Mouse (Mus musculus) embryo, embryonic 11.5 days (tissue): Measurements from ENCODE around the gene Zmiz1.

Source experiments
- DNase-seq: peaks from one replicate; pipeline ENCODE4 v3.0.0-alpha.2; 2012; ENCODE audit warnings: low read depth, low spot score

Zmiz1 gene

DNA sequence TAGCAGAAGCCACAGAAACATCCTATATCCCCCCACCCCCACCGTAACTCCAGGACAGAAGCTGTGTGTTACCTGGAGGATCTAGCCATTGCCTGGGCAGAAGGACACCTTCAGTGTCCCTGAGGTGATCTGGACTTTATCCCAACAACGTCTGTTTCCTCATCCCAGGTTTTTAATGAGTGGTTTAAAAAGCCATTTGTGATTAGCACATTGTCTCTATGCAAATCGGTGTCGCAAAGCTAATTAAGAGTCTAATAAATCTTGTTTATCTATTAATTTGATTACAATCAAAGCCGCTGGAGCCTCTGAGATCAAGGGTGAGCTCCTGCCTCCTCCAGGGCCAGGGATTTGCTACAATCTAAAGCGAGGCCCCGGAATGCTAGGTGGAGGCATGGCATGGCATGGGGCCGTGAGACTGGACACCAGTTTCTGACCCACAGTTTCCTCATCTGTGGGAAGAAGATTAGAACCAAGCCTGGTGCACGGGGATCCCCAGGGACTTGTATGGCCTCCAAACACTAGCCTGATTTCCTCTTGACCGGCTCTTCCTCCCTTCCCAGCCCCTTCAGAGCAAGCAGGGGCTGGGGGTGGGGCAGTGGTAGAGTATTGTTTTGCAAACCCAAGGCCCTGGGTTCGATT, 180.3 kb downstream of the Zmiz1 start:
- no peak for DNase-seq

DNA sequence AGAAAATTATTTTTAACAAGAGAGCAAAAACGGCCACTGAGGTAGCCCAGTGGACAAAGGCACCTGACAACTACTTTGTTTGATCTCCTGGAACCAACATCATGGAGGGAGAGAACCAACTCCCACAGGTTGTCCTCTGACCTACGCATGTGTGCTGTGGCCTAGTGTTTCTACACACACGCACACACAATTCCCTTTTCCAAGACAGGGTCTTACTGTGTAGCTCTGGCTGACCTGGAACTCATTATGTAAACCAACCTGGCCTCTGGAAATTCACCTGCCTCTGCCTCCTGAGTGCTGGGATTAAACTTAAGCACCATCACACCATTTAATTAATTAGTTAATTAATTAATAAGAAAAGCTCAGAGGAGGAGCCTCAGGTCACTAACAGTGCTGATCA, 181.0 kb downstream of the Zmiz1 start:
- no peak for DNase-seq

- no peak for DNase-seq
Observed at GRCm38 (mm10) chr14:25640421-25641056, 181.6 kb downstream of the Zmiz1 start.

DNA sequence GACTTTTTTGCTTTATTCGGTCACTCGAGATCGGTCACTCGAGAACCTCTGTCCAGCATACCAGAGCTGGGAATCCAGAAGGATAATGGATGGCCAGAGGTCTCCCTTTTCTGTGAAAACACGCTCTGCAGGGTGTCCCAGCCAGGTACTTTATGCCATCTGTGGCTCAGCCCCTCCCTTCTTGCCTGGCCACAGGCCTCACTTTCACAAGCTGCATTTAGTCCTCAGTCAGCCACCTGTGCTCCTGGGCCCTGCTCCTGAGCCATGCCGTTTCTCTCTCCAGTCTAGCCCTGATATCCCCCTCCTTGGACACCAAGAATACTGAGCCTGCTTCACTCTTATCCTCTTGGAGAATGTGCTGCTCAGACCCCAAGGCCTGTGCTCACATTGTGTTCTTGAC, 182.1 kb downstream of the Zmiz1 start:
- DNase-seq, result no peak

DNA sequence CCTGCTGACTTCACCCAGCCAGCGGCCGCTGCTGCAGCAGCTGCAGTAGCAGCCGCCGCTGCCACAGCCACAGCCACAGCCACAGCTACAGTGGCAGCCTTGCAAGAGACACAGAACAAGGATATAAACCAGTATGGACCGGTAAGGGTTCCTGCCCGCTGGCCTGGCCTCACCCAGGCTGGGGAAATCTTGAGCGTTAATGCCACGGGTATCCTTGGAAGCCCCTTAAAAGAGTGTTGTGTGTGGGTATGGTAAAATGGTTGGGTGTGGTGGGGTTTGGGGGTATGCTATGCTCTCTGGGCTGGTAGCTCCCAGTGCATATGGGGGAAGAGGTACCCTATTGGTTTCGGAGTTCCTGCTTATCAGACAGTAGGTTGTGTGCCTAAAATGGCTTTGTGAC, 186.7 kb downstream of the Zmiz1 start:
- DNase-seq, result no peak

DNA sequence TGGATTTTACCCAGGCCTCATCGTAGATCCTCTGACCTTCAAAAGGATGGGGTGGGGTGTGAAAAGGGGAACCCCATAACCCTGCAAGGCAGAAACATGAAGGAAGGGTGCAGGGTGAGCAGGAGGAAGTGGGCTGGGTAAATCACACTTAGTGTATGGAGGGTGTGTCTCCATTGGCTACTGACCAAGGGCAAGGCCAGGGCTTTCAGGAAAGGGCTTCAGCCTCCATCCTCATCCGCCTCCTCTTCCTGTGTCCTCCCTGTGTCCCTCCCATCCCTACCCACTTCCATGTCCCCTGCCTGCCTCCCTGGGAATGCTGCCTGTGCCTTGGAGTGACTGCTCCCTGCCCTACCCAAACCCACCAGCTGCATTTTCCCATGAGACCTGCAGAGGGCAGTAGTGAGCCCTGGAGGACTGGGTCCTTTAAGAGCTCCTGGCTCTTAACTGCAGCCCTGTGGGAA, 187.2 kb downstream of the Zmiz1 start:
- peak; percentile 54 for DNase-seq

DNA sequence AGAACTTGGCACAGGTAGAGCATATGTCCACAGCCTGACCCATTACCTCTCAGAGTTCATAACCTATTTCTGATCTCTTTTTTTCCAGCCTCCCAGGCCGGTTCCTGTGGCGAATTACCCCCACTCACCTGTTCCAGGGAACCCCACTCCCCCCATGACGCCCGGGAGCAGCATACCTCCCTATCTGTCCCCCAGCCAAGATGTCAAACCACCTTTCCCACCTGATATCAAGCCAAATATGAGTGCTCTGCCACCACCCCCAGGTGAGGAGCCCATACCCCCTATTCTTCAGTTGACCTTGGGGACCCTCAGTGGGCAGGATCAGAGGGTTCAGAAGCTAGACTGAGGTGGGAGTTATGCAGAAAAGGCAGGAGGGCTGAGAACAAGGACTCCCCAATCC, 192.1 kb downstream of the Zmiz1 start:
- no peak for DNase-seq

GRCm38 (mm10) chr14:25651905-25652304, 192.9 kb downstream of the Zmiz1 start:
- no peak for DNase-seq

DNA sequence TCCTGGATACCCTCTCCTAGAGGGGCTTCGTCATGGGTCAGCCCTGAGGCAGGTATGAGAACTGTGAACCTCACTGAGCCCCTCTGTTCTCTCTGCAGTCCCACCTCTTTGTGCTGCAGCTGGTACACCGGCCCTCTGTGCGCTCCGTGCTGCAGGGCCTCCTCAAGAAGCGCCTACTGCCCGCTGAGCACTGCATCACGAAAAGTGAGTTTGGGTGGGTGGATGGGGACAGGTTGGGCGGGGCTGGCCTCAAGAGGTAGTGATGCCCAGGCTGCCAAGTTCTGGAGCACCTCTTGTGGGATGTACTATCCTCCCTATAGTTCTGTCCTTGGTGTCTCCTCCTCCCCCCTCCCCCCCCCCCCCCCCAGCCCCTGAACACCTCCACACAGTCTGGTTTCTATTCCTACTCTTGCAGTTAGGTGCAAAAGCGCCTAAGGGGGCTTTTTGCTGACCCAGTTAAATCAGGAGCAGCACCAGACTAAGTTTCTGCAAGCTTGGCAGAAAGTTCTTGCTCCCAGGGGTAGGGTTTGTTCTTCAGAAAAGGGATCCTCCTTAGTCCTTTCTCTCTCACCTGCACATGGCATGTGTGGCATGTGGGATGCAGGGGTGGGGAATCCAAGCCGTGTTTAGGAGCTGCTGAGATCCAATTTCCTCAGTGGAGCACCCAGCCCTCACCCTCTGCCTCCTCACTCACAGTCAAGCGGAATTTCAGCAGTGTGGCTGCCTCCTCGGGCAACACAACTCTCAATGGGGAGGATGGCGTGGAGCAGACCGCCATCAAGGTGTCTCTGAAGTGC, 195.6 kb downstream of the Zmiz1 start:
- DNase-seq, result no peak

- DNase-seq, result no peak
Observed at GRCm38 (mm10) chr14:25660661-25661060, 201.7 kb downstream of the Zmiz1 start.

DNA sequence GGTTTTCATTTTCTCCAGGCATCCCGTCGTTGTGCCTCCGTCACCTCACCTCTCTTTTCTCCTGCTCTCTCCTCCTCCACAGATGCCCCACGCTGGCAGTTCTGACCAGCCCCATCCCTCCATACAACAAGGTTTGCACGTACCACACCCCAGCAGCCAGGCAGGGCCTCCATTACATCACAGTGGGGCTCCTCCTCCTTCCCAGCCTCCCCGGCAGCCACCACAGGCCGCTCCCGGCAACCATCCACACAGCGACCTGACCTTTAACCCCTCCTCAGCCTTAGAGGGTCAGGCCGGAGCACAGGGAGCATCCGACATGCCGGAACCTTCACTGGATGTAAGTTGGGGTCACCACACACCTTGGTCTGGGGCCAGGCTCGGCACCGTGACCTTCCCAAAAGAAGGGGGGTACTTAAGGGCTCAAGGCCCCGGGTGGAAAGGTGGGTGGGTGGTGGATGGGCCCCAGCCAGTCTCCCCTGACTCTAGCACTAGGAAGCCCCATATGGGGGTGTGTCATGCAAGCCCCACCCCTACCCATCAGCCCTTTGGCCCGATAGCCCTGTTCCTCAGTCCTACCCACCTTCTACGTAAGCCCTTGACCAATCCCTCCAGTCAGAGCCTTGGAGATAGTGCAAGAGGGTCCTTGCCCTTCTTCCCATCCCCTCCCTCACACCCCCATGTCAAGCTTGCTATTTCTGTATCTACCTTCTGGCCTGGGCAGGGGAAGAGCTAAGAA, 202.4 kb downstream of the Zmiz1 start:
- DNase-seq, result no peak

DNA sequence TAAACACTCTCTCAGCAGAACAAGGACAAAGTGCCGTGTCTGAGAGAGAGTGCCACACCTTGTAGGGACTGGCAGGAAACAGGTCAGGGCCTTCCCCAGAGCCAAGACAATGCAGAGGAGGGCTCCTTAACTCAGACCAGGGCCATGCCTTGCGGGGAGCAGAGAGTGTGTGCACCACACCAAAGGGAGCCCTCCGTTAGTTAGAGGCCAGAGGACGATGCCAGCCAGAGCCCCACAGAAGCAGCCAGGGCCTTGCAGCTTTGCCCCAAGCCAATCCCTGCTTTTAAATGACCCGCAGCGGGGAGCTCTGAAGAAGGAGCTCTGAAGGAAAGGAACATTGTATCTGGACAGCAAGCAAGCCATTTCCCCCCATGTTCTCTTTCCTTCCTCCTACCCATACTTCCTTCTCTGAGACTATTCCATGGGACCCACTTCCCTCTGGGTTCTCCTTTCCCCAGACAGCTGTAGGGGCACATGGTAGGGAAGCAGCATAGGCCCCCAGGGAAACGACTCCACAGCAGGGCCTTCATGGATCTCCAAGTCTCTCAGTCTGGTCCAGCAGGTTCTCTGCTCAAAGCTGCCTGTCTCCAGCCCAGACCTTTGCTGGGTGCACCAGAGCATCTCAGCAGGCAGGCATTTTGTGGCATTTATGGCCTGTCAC, 204.8 kb downstream of the Zmiz1 start:
- no peak for DNase-seq

DNA sequence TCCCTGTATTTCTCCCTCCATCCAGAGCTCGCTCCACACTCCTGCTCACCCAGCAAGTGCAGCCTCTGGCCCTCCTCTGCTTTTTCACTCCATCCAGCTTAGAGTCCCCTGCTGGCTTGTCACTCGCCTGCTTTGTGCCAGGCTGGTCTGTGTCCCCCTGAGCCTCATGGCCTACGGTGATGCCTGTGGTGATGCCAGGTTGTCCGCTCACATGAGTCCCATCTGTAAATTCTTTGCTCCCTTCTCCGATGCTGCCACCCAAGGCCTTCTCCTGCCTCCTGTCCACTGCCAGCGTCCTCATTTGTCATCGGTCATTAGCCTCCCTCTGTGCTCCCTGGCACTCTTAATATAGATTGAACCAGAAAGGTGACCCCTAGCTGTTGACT, 205.3 kb downstream of the Zmiz1 start:
- no peak for DNase-seq

DNA sequence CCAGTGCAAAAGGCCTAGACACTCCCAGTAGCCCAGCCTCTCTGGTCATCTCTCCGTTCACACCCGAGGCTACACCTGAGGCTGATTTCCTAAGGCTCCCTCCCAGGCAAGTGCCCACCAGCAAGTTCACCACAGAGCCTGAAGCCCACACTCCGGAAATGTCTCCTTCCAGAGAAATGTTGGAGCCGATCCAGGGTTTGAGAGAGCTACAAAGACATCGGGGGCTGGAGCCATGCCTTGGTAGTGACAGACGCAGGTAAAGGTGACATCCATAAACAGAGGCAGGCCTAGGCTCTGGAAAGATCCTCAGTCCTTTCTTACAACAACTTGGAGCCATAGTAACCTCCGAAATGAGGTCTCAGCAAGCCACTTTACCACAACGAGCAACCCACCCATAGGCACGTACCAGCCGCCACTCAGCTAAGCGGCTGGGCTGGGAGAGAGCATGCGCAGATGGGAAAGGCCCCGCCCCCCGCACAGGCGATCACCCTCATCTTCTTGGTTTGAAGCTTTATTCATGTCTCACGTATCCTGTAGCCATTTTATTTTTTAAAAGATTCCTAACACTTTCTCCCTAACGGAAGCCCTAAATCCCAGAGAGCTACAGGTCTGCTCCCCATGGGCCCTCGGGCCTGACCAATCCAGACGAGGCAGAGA, 206.5 kb downstream of the Zmiz1 start:
- no peak for DNase-seq

DNA sequence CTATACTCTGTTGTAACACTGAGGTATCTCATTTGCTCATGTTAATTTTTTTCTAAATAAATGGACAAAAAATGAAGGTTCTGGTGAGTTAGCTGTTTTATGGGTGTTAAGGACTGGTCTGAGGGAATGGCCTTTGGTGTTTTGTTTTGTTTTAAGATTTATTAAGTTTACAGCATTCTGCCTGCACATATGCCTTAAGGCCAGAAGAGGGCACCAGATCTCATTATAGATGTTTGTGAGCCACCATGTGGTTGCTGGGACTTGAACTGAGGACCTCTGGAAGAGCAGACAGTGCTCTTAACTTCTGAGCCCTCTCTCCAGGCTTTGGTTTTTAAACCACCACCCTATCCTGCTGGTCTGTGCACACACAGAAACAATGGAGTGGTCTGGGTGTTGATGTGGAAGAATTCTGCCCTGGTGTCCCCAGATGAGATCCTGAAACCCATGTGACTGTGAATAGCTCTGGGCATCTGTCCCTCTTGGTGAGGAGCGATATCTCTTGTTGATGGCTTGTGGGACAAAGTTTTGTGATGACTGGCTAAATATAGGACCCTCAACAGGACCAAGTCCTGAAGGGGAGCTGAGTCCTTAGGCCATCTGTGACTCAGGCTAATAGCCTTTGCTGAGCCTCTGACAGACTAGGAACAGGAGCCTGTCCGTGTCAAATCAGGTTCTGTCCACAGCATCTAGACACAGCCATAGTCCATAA, 207.8 kb downstream of the Zmiz1 start:
- DNase-seq, result no peak

- no peak for DNase-seq
Observed at GRCm38 (mm10) chr14:25667587-25667986, 208.6 kb downstream of the Zmiz1 start.

DNA sequence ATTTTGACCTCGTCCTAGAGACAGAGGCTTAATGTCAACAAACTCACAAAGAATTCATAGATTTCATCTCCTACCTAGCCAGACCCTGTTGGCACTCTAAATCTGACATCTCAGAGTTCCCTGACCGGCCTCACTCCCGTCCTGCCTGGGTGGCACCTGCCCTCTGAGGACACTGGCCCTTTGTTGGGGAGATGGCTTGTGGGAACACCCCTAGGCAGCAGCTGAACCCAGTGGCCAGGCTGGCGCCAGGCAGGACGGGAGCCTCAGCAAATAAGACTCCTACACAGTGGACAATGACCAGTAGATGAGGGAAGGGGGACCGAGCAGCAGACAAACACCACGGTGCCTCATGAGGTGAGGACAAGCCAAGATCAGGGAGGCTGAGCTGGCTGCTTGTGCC, 220.6 kb downstream of the Zmiz1 start:
- DNase-seq, result no peak

DNA sequence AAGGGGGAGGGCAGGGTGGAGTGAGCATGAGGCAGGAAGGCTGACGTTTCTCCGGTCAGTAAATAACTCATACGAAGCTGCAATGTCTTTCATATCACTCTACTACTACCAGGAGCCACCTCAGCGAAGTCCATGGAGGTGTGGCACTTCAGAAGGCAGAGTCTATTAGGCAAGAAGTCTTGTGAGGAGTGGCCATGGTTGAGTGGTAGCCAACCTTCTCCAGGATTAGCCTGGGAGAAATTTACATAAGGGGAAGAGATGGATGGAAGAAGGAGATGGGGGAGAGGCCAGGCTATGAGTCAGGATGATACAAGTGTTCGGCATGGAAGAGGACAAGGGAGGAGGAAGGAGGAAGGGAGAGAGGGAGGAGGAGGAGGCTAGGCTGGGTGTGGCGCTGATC, 223.0 kb downstream of the Zmiz1 start:
- no peak for DNase-seq

DNA sequence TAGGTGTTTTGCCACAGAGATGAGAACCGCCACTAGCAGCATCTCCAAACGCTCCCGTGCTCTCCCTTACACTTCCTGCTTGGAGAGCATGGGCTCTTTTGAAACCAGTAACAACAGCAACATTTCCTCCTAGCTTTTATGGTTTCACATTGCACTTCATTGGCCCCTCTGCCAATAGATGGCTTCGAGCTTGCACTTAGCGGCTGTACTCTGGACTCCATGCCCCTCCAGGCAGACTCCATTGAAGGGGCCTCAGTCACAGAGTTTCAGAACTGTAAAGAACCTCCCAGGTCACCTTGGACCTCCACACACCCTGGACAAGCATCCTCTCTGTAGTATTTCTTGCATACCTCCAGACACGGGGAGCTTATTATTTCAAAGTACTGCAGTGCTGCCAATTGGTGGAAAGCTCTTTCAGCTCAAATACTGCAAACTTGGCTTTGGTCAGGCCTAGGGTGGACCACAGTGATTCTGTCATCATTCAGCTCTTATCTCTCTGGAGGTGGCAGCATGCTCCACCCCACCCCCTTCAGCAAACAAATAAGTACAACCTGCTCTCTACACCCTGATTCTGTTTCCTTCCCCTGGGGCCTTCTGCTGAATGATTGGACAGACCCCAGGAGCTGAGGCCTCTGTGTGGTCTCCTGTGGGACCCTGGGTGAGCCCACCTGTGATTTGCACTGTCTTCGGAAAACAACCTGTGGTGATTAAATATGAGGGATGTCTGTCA, 227.4 kb downstream of the Zmiz1 start:
- DNase-seq, result no peak
